Mouse (Mus musculus) kidney, postnatal 4 days (tissue): ENCODE data around the gene Tsc2.
A peak's percentile ranks its signal among the peaks of the same experiment; 100 is the strongest.

ENCODE experiments used
- DNase-seq, 2 experiments: peaks; one replicate each; pipeline ENCODE4 v3.0.0; 2021; ENCODE audit warnings: mixed read lengths in 2 of 2

Gene Tsc2

DNA sequence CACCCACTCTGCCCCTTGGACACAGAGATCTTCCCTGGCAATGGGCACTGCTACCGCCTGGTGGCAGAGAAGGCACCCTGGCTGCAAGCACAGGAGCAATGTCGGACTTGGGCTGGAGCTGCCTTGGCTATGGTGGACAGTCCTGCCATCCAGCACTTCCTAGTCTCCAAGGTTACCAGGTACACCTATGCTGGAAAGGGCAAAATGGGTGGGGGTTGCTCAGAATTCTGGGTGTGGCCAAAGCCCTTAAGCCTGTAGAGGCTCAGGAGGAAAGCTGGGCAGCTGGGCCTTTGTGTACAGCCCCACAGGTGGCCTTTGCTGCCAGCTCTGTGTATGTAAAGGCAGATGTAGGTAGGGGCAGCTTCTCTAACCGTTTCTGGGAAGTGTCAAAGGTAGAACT lies 66.6 kb downstream of the Tsc2 start:
- DNase-seq: no peak

DNA sequence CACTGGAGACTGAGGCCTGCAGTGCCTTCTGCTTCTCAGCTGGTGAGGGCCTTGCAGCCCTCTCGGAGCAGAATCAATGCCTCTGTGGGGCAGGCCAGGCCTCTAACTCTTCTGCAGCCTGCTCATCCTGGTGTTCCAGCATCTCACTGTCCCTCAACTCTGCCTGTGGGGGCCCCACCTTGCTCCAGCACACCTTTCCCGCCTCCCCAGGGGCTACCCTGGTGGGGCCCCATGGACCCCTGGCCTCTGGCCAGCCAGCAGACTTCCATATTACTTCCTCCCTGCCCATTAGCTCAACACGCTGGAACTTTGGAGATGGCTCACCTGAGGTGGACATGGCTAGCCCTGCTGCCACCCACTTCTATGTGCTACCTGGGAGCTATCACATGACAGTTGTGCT lies 67.3 kb downstream of the Tsc2 start:
- DNase-seq: no peak

DNA sequence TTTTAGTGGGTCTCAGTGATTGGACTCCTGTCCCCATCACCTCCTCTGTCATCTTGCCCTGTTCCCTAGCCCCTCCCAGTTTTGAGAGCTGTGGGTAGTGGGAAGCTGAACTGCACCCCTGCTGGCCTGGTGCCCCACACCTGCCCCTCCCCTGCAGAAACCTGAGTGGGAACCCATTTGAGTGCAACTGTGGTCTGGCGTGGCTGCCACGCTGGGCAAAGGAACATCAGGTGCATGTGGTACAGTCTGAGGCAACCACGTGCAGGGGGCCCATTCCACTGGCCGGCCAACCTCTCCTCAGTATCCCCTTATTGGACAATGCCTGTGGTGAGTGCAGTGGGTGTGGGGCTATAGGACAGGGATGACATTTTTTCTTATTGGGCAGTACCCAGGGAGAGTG lies 68.0 kb downstream of the Tsc2 start:
- no peak for DNase-seq

DNA sequence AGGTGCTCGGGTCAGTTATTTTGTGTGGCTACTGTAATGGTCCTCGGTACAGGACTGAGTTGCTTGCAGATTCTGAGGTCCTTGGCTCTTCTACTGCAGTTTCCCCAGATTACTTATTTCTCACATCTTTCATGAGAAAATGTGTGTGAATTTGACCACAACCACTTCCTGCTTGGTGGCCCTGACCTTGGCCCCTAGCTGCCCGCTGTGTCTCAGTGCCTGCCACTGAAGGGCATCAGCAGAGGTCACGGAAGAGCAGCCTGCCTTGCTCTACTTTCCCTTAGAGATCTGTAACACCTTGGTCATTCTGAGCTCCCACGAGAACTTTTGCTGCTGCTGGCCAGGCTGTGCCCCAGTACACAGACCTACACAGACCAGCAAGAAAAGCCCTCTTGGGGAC lies 68.8 kb downstream of the Tsc2 start:
- no peak for DNase-seq

DNA sequence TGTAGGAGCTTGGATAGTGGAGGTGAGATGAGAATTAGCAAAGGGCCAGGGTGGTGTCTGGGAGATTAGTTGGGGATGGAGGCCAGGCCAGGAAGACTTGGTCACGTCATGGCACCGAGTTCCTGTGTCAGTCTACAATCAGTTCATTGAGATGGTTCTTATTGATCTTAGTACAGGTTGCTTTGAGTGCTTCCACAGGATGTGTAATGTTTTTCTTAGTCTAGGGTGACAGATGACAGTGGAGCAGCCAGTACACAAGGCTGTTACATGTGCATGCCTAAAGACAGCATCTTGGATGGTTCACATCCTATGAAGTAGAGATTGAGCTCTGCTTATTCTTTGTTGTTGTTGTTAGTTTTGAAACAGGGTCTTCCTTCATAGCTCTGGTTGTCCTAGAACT lies 70.8 kb downstream of the Tsc2 start:
- no peak for DNase-seq

DNA sequence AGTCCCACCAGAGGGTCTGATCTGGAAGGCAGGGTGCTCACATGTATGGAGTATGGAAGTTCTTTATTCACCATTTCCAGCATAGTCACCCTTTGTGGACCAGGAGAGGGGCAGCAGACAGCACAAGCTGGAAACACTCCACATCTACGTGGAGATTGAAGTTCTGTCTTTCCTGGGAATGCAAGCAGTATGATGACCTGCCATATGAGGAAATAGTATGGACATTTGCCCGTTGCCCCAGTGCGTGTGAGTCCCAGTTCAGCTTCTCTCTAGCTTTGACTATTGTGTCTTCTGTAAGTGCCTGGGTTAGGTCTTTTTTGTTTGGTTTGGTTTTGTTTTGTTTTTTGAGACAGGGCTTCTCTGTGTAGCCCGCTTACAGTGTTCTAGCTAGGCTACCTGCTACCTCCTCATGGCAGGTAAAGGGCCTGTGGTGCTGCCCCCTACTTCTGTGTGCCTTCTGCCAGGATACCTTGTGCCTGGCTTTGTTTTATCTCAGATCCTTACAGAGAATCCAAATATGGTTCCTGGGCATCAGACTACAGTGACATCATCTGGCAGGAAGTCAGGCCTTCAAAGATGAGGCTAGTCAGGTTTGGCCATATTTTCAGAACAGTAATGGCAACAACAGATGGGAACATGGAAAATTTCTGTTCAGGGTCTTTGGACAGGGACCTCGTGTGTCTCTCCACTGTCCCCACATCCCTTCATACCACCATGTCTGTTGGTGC lies 72.0 kb downstream of the Tsc2 start:
- no peak for DNase-seq

DNA sequence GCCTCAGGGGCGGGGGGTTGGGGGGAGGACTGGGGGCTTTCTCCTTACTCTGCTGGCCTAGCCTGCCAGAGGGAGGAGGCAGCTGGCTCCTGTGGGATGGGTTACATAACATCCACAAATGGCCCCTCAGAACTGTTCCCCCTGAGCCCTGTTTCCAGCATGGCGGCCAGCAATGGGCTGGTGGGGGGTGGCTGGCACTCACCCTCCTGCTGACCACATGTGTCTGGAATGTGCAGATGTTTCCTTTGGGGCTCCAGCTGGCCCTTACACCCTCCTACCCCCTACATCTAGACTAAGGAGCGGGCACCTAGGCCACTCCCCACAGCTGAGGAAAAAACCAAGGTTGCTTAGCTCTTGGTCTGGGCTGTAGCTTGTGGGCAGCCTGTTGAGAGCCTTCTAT lies 73.3 kb downstream of the Tsc2 start:
- DNase-seq: peak; percentile 29 to 52

DNA sequence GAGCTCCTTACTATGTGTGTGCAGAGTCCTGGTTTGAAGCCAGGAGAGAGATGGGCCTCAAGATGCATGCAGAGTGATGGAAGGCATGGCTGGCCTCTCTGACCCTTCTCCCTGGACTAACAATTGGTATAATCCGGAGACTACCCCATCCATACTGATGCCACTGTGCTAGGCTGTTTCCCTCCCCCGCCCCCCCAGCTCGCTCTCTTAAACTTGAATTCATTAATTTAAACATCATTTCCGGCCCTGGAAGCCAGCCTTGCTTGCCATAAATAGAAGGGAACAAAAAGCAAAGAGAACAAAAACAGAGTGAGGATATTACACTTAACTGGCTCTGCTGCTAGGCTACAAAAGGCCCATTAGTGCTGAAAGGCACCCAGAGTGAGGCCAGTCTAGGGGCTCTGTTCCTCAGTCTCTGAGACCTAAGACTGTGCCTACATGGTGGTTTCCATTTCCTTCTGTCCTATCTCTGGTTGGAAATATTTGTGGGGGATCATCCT lies 73.8 kb downstream of the Tsc2 start:
- peak; percentile 48 to 59 for DNase-seq

DNA sequence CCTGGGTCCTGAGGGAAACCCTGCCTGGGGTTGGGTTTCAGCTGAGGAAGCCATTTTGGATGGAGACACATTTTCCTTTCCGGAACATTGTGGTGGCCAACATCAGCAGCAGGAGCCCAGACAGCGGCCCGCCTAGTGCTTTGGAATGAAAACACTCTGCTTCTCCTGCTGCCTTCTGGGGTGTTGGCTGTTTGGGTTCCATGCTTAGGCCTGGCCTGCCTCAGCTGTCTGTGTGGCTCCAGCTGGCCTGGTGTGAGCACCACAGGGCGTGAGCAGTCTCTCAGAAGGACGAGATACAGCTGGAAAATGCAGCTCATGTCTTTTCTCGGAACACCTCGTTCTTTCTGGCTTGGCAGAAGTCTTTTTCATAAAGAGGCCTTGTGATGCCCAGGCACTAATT lies 75.3 kb downstream of the Tsc2 start:
- DNase-seq: no peak

DNA sequence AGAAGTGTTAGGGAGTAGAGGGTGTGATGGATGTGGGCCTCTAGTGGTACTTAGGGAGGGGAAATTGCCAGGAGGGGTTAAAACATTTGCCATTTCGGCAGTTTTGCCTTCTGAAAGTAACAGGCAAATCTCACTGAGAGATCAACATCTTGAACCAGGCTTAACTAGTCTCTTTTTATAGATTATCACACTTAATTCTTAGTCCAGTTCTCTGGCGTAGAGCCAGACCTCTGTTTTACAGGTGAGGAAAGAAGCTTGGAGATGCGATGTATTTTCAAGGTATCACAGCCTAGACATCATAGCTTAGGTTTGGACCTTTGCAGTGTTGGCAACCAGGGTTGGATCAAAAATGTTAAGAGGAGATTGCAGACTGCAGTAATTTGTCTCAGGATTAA lies 81.4 kb downstream of the Tsc2 start:
- no peak for DNase-seq

DNA sequence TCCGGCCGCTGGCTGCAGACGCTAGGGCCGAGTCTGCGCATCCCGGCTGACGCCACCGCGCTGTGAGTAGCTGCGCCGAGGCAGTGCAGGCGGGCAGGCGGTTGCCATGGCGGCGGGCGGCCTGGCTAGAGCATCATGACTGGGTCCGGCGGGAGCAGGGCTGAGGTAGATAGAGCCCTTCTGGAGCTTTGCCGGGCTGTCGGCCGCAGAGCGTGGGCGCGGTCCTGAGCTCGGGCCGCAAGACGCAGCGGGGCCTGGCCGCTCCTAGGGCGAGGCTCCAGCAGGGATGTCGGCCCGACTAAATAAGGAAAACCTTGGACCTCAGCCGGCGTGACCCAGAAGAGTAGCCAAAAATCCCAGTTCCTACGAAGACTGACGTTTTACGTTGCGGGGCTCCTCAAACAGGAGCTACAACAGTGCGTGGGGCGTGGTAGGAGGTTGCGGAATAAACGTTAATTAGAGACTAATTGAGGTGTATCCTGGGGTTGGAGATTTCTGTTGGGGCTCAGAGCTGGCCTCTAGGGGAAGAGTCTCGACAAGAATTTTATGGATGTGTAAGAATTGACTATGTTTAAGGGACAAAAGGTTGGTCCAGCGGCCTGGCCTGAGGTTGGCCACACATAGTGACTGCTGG lies 81.9 kb downstream of the Tsc2 start:
- peak; percentile 83 to 92 for DNase-seq

DNA sequence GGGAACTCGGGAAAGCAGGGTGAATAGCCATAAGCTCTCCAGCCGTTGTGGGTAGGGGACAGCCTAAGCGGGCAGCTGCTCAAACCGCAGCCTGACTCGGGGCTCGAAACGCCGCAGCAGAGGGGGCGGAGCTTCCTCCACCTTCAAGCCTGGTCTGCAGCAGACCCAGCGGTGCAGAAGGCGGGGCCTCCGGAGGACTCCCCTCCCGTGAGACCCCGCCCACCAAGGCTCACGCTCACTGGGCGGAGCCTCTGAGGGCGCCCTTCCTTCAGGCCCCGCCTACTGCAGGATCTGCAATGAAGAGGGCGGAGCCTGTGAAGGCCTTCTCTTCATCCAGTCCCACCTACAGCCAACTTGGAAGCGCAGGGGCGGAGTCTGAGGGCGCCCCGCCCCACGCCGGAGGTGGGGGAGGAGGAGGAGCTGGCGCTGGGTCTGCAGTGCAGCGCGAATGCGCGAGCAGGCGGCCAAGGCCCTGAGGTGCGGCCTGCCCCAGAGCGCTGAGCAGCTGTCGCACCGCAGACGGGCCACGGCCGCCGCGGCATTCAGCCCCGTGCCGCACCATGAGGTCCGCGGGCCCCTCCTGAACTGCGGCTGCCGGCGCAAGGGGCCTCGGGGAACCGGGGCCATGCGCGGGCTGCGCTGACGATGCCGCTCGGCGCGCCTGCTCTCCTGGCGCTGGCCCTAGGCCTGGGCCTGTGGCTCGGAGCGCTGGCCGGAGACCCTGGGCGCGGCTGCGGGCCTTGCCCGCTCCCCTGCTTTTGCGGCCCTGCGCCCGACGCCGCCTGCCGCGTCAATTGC lies 82.6 kb downstream of the Tsc2 start, which contains the start of gene Pkd1:
Gene Pkd1, plus strand, starts transcription at position 217 of the 798 bp plus-strand sequence.
- peak; percentile 98 to 99 for DNase-seq

DNA sequence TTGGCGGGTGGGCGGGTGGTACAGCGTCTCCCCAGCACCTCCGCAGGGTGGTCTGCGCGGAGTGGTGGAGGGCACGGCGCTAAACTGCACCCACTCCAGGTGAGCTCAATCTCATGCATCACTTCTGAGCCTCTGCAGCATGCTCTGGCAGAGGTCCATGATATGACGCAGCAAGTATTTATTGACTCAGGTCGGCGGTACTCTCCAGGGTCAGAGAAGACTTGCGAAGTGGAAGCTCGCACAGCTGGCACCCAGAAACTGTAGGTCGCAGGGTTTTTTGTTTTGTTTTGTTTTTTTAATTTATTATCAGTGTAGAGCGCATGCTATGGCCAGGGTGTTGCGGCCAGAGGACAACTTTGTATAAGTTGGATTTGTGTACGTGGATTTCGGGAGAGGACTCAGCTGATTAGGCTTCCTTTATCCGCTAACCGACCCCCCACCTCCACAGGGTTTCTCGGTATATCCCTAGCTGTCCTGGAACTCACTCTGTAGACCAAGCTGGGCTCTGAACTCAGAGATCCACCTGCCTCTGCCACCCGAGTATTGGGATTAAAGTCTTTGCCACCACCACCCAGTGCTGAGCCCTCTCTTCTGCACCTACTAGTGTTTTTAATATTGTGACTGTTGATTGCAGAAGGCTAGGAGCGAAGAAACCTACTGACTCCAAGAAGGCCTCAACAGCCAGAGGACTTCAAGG lies 83.4 kb downstream of the Tsc2 start:
- peak; percentile 63 to 72 for DNase-seq

DNA sequence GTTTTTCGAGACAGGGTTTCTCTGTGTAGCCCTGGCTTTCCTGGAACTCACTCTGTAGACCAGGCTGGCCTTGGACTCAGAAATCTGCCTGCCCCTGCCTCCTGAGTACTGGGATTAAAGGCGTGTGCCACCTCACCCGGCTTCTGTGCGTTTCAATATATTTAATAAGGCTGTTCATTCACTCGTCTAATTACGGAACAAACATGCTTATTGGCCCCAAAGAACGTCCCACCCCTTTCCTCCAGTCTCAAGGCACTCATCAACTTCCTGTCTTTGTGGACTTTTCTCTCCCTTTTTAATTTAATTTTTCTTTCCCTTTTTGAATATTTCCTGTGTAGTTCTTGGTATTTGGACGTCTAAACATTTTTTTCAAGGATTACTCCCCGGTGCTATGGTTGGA lies 84.0 kb downstream of the Tsc2 start:
- DNase-seq: peak in 1 of 2 experiments; percentile 40

DNA sequence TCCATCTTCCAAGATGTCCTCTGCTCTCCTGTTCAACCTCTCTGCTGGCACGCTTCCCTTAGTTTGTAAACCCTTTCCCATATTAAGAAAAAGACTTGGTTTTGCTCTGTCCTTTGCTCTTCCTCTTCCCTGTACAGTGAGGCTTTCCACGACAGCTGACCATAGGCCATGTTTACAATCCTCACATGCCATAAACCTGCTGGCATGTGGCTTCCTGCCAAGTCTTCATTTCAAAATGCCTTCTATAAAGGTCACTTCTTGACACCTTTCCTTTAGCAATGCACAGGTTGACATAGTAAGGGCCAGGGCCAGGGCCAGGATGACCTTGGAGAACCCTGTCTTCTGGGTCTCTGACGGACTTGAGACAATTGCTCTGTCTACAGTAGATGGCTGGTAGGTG lies 86.2 kb downstream of the Tsc2 start:
- no peak for DNase-seq
